In genomic region chr16:67871304-67872022, GRCm38 (mm10) we compare ENCODE assay signal across 18 mouse cellular contexts.
DNase-seq lines count a peak whose midpoint lies in the region; ATAC-seq lines count a peak whose summit lies in the region.
"Had no signal": no experiment of that assay in that cellular context is flagged by ENCODE, and none has a peak within 500 bp of the region (broad histone marks: within the 10 kb centered on the region; RNA-seq: fewer than 3 reads in every experiment).

No protein-coding gene starts in this region.

- H3K4me3 ChIP-seq in forebrain, embryonic 14.5 days (ENCODE audit: low read depth, low read length): no peak overlapping the region
- no peak overlapping the region for H3K4me3 ChIP-seq in midbrain, embryonic 12.5 days
- H3K4me3 ChIP-seq: heart, embryonic 10.5 days; left cerebral cortex, adult 2 months had no signal

- peak; percentile 98 for ATAC-seq in forebrain, embryonic 14.5 days
- peak; percentile 89 for ATAC-seq in midbrain, embryonic 12.5 days (ENCODE audit: low FRiP score, low read depth)
- ATAC-seq: intestine, postnatal 0 days had no signal

- no peak overlapping the region for H3K27ac ChIP-seq in forebrain, embryonic 14.5 days (ENCODE audit: low read depth, low read length)
- H3K27ac ChIP-seq in midbrain, embryonic 12.5 days (replicated peaks): no peak overlapping the region
- H3K27ac ChIP-seq: heart, embryonic 10.5 days; left cerebral cortex, adult 2 months had no signal

- DNase-seq in layer of hippocampus, adult 11-12 months (ENCODE audit: low spot score): peak; percentile 8
- no peak for DNase-seq in layer of hippocampus, adult 18-20 months (ENCODE audit: low spot score in 2 of 2)
- peak; percentile 57 for DNase-seq in brain, adult 2 months (ENCODE audit: low read depth, low spot score)
- peak; percentile 95 for DNase-seq in forebrain, embryonic 14.5 days (ENCODE audit: low spot score)
- no peak for DNase-seq in spleen, adult 18-20 months
- no peak for DNase-seq in adrenal gland, adult 2 months
- DNase-seq in left cerebral cortex, adult 11 months (ENCODE audit: low spot score): no peak
- DNase-seq: adrenal gland, postnatal 14 days; kidney, postnatal 36 days; liver; lung, adult 2 months; right cerebral cortex, postnatal 25 days; thymus, adult 2 months had no signal

- no peaks in the 10 kb centered on the region for H3K4me1 ChIP-seq in forebrain, embryonic 14.5 days (ENCODE audit: control insufficient read depth, insufficient read depth, low read length)
- H3K4me1 ChIP-seq in midbrain, embryonic 12.5 days: no peaks in the 10 kb centered on the region
- H3K4me1 ChIP-seq: heart, embryonic 10.5 days had no signal

- 0% methylated on average over 1 of the region's 1 CpGs for WGBS in forebrain, embryonic 14.5 days
- 21% methylated on average over 1 of the region's 1 CpGs for WGBS in midbrain, embryonic 12.5 days

- H3K36me3 ChIP-seq in forebrain, embryonic 14.5 days (ENCODE audit: control insufficient read depth, insufficient read depth, low read length): no peaks in the 10 kb centered on the region
- no peaks in the 10 kb centered on the region for H3K36me3 ChIP-seq in midbrain, embryonic 12.5 days
- H3K36me3 ChIP-seq: G1E; heart, embryonic 10.5 days had no signal

- no peak overlapping the region for H3K9ac ChIP-seq in forebrain, embryonic 14.5 days (ENCODE audit: low read length)
- H3K9ac ChIP-seq in midbrain, embryonic 12.5 days (replicated peaks): no peak overlapping the region

- no peak overlapping the region for H3K4me2 ChIP-seq in forebrain, embryonic 14.5 days (ENCODE audit: low read length)
- H3K4me2 ChIP-seq in midbrain, embryonic 12.5 days (replicated peaks): no peak overlapping the region

- no peaks in the 10 kb centered on the region for H3K9me3 ChIP-seq in forebrain, embryonic 14.5 days (replicated peaks; ENCODE audit: control insufficient read depth, low read length)
- H3K9me3 ChIP-seq in midbrain, embryonic 12.5 days: no peaks in the 10 kb centered on the region
- H3K9me3 ChIP-seq: G1E; heart, embryonic 10.5 days had no signal

- H3K27me3 ChIP-seq in forebrain, embryonic 14.5 days (replicated peaks; ENCODE audit: control insufficient read depth, insufficient read depth, low read length): no peaks in the 10 kb centered on the region
- H3K27me3 ChIP-seq in midbrain, embryonic 12.5 days: no peaks in the 10 kb centered on the region

Comparison
In these comparisons a context has a peak if more than half of its experiments do, and no peak if none do; other contexts are left out.
1. DNase-seq: peak in layer of hippocampus, adult 11-12 months (single experiment), brain, adult 2 months (single experiment) and forebrain, embryonic 14.5 days (single experiment); none in layer of hippocampus, adult 18-20 months (0 of 2), spleen, adult 18-20 months (0 of 2), adrenal gland, adult 2 months (single experiment) and left cerebral cortex, adult 11 months (single experiment).